Mouse (Mus musculus): ENCODE measurements around the gene Il17ra.

The Il17ra gene

DNA sequence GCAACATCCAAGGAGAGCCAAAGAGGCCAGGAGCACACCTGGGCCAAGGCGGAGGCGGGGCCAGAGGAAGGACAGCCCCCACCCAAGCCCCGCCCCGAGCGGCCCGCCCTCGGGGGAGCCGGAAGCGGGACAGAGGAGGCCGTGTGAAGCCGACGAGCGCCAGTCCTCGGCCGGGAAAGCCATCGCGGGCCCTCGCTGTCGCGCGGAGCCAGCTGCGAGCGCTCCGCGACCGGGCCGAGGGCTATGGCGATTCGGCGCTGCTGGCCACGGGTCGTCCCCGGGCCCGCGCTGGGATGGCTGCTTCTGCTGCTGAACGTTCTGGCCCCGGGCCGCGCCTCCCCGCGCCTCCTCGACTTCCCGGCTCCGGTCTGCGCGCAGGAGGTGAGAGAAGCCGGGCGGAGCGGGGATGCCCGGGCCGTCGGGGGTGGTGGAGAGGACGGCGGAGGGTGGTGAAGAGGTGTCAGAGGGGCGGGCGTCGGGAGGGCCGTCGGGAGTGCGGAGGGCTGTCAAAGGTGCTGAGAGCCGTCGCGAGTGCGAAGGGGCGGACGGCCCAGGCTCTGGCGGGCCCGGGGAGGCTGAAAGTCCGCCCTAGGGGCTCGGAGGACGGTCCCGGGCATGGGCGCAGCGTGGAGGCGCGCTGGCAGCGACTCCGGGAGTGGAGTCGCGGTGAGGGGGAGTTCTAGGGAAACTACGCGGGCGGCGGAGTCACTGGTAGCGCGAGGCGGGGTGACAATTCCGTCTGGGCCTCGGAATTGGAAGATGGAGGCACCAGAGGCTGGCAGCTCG is at the start of gene Il17ra:
Gene Il17ra (plus strand): TSS at position 162 of the 786 bp plus-strand sequence.
- DNase-seq (ENCODE audit: low read depth in 1 of 2, low spot score in 2 of 2), result peak in 1 of 2 experiments; percentile 58

DNA sequence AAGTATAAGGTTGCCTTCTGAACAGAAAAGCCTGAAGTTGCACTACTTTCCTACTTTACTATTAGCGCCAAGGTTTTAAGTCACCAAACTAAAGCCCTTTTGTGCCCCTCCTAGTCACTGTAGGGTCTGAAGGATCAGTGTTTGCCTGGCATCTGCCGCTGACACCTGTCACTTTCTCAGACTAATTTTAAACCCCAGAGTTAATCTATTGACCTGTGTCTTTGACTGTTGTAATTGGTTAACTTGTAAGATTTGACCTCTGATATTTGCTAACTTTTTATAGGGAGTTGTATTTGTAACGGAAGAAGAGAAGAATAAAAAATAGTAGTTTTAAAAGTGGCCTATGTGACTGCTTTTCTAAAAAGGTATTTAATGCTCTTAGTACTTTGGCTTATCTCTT is 24.9 kb upstream of the Il17ra start:
- DNase-seq (ENCODE audit: low read depth in 1 of 2, low spot score in 2 of 2), result no peak

DNA sequence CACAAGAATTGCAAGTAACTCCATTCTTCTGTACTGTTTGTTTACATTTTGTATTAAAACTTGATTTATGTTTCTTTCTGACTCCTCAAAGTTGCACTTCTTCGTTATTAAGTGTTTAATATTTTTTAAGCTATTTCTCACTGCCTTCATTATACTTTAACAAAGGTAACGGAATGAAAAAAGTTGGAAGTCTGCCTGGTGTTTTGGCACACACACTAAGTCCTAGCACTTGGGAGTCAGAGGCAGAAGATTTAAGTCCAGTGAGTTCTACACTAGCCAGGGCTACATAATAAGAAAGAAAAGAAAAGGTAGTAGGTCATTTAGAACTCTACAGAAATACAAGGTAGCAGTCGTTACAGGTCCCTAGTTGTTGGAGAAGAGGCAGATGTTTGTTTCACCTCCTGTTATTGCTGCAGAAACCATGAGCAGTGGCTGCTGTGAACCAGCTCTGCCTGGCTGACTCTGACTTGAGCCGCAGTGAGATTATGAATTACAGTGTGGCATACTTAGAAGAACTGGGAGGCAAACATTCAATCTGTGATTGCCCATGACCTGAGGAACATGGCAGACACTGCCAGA is 20.8 kb upstream of the Il17ra start:
- no peak for DNase-seq (ENCODE audit: low read depth in 1 of 2, low spot score in 2 of 2)

DNA sequence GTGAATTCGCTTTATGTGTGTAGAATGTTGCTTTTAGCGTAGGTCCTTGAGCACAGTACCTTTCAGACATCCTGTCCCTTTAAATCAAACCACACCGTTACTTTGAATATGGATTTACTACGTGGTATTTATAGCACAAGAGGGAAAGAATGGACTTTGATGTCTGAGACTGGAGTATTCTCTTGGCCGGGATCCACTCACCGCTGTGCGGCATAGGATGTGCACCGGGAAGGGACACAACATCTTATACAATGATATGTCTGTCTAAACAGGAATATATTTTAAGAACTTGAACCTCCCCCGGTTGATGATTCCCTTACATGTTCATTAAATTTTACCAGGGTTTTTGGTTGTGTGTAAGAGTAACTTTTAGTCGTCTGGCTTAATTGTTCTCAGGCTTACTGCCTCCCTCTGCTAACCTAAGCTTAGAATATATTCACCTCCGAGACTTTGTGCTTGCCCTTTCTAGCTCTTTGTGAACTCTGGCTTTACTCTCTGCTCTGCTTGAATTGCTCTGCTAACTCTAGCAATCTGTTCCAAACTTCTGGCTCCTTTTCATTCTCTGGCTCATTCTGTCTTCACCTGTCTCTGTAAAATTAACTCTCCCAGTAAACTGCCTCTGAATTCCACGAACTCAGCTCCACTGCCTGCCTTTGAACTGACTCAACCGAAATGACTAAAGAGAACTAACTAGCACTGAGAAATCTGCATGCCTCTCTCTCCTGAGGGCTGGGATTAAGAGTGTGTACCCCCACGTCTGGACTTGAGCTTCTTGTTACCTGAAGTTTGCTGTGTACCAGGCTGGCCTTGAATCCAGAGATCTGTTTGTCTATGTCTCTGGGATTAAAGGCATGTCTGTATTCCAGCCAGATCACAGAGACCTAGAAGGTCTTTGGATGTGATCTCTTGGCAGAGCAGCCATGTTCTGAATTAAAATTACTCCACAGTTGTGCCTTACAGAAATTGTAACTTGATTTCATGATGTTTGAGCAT is 19.4 kb upstream of the Il17ra start:
- no peak for DNase-seq (ENCODE audit: low read depth in 1 of 2, low spot score in 2 of 2)

DNA sequence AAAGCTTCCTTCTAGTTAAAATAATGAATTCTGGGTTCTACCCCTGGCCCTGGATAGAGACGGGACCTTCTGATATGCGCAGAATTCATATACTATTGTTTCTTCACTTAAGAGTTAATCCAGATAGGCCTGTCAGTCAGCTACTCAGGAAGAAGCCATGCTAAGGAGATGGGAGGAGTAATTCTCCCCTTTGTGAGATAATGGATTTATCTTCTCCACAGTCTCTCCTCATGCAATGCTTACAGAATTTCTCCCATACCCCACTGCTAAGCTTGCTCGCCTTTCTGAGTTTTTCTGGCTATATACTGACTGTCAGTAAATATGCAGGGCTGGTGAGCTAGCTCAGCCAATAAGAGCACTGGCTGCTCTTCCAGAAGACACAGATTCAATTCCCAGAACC is 12.8 kb upstream of the Il17ra start:
- DNase-seq (ENCODE audit: low read depth in 1 of 2, low spot score in 2 of 2), result no peak

DNA sequence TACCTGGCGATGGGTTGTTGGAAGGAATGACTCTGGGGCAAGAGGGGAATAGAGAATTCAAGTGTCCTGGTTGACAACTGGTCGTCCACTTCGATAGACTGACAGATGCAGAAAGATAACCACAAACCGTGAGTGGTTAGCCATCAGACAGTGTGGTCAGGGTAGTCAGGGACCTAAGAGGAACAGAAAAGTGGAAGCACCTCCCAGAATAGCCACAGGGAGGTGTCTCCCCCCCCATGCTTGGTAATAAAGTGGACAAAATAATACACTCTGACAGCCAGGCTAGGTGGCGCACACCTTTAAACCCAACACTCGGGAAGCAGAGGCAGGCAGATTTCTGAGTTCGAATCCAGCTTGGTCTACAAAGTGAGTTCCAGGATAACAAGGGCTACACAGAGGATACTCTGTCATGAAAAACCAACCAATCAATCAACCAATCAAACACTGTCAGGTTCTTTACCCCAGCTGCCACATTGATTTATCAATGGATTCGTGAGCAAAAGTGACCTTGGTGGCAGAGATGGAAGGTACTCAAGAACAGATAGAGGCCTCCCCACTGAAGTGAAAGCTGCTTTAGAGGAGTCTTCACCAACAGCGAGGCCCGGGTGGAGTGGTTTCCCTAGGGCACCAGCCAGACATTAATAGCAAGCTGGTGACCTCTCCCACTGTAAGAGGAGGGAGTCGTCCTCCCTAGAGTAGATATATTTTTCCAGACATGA is 10.5 kb upstream of the Il17ra start:
- peak in 1 of 2 experiments; percentile 39 for DNase-seq (ENCODE audit: low read depth in 1 of 2, low spot score in 2 of 2)

DNA sequence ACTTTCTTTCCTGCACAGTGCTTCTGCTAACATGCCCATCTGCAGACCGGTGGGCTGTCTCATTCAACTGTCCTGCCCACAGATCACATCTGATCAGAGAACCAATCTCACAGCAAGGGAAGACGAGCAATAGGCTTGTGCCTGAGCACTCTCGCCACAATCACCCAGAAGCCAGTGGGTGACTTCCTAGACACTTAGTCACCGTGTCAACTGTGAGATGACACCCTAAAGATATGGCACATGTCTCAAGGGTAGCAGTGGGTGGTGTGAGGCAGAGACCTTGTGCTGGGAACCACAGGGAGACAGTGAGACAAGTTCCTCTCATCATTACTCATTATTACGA is 10.0 kb upstream of the Il17ra start:
- peak; percentile 56 to 64 for DNase-seq (ENCODE audit: low read depth in 1 of 2, low spot score in 2 of 2)

DNA sequence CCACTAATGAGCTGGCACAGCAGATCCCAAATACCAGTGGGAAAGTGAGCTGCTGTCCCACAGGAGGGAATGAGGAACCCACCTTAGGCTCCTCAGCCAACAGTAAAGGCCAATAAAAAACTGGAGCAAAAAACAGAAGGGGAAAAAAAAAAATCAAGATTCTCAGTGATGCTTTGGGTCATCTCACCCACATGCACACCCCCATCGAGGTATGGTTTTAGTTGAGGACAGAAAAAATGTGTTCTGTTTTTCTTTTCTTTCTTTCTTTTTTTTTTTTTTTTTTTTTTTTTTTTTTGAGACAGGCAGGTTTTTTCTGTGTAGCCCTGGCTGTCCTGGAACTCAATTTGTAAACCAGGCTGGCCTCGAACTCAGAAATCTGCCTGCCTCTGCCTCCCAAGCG is 9.5 kb upstream of the Il17ra start:
- no peak for DNase-seq (ENCODE audit: low read depth in 1 of 2, low spot score in 2 of 2)

DNA sequence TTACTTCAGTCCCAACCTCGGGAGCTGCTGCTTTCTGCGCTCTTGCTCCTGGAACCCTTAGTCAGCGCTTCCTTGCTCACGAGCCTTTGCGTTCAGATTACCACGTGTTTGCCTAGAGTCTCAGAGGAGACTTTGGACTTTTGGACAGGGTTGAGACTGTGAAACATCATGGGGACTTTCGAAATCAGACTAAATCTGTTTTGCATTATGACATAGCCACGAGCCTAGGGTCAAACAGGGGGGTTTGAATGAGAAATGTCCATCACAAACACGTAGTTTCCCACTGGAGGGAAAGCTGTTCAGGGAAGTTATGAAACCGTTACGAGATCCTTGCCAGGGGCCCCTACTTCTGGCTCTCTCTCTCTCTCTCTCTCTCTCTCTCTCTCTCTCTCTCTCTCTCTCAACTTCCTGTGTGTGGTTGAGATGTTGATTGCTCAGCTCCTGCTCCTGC is 8.4 kb upstream of the Il17ra start:
- no peak for DNase-seq (ENCODE audit: low read depth in 1 of 2, low spot score in 2 of 2)

DNA sequence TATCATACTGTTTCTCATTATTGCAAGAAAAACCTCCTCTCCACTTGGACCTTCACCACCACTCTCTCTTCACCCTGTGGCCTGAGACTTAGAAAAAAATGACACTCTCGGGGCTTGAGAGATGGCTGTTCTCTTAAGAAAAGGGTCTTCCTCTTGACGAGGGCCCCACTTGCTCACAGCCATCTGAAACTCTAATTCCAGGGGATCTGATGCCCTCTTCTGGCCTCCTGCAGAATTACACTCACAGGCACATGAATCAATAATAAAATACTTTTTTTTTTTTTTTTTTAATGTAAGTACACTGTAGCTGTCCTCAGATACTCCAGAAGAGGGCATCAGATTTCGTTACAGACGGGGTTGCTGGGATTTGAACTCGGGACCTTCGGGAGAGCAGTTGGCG is 6.0 kb upstream of the Il17ra start:
- DNase-seq (ENCODE audit: low read depth in 1 of 2, low spot score in 2 of 2), result no peak

DNA sequence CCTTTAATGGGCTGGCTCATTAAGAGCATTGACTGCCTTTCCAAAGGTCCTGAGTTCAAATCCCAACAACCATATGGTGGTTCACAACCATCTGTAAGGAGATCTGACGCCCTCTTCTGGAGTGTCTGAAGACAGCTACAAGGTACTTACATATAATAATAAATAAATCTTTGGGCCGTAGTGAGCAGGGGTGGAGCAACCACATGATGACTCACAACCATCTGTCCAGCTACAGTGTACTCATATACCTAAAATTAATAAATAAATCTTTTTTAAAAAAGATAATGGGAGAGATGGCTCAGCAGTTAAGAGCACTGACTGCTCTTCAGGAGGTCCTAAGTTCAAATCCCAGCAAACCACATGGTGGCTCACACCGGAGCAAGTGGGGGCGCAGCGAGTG is 5.3 kb upstream of the Il17ra start:
- no peak for DNase-seq (ENCODE audit: low read depth in 1 of 2, low spot score in 2 of 2)

DNA sequence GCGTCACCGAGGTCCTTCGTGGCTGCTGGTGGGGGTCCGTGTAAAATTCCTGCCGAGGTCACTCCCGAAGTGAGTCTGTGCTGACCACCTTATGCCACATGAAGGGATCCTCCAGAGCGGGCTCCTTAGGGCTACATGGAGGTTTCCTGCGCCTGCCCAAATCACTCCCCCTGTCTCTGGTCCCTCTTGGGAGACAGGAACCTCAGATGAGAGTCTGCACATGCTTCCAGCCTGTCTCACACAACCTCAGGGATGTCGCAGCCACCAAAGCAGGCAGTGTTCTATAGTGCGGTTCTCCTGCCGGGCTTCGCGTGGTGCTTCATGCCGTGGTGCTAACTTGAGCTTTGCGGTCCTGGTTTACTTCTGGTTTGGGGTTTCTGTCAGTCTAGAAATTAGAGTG is 1.8 kb upstream of the Il17ra start:
- DNase-seq (ENCODE audit: low read depth in 1 of 2, low spot score in 2 of 2), result no peak

DNA sequence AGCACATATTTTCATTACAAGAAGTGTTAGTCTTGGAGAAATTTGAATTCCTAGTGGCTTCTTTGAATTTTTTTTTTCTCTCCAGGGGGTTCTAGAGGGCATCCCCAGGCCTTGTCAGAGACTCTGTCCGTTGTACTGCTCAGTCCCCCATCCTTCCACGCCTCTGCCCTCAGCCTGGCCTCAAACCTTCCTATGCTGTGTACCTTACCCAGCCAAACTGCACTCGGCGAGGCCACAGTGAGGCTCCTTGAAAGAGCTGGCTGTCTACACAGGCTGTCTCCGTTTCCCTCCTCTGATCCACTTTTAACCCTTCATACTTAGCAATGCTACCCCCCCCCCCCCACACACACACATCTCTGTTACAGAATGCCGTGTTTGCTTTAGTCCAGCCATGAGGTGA is 796 bp upstream of the Il17ra start:
- DNase-seq (ENCODE audit: low read depth in 1 of 2, low spot score in 2 of 2), result no peak

DNA sequence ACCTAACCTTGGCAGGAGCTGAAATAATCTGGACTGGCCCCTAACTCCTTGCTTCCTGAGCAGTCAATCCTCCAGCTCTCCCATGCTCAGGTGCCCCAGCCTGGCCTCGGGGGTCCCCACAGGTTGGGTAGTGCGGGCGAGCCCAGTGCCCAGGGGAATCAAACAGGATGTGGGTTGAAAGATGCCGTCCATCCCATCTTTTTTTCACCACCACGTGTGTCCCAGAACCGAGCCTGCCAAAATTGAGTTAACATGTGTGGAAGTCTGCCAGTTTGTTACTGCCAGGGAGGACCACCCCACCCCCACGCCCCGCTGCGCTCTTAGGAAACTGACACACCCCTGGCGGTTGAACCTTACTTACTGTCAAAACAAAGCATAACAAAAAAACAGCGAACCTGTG is 837 bp downstream of the Il17ra start:
- DNase-seq (ENCODE audit: low read depth in 1 of 2, low spot score in 2 of 2), result no peak

DNA sequence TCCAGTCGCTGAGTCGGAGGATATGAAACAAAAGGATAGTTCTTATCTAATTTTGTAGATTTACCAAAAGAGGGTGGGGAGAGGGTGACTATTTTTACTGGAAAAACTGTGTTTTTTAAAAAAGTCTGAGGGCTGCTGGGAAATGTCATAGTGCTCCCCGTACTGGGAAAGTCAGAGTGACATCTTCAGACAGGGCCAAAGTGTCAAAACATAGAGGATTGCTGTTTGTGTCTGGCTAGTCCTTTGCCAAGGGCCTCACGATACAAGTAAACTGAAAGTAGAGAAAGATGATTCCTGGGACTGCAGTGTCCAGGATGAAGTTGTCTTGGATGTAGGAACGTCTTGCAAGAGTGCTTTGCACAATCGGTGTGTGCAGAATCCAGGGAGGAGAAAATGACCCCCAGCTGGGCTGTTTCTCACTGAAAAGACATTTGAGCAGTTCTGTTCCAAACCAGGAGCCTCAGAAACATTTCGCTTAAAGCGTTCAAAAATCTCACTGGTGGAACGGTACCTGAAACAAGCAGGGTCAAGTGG is 1.4 kb downstream of the Il17ra start:
- DNase-seq (ENCODE audit: low read depth in 1 of 2, low spot score in 2 of 2), result no peak

DNA sequence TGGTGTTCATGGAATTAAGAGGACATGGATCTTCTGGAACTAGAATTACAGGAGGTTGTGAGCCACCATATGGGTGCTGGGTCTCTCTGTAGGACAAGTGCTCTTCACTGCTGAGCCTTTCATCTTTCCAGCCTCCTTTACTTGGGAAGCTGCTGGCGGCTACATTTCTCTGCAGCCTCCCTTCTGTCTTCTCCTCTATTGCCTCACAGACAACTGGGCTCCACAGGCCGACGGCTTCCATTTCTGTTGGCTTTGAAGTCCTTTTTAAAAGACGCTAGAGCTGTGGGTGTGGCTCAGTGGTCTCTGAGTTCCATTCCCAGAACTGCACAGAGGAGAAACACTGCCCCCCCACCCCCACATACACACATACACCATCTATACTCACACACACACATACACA is 2.3 kb downstream of the Il17ra start:
- DNase-seq (ENCODE audit: low read depth in 1 of 2, low spot score in 2 of 2), result no peak

DNA sequence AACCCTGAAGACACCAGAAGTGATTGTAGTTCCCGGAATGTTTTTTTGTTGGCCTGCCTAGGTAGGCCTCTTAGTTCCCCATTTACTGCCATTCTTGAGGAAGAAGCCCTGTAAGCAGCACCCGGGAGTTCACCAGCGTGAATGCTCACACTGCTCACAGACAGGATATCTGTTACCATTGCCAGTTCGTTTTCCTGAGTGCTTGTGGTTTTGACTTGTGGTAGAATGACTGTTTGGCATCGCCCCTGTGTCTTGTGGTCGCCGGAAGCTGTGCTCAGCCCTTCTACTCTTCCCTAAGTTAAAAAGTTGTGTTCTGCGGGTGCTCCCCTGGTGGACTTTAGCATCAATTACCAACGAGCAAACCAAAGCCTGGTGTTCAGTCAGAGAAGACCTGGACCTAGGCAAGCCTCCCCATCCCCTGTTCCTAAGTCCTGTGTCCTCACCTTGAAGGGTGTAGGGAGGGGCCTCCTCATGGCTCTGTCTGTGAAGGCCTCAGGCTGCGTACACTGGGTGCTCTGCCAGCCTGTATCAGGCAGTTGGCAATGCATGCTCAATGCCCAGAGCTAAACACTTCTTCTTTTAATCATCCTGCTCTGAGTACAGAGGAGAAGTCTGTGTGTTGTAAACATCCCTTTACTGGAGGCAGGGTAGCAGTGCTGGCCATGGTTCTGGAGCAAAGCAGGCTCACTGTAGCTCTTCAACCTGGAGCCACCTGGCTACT is 3.7 kb downstream of the Il17ra start:
- peak; percentile 54 to 55 for DNase-seq (ENCODE audit: low read depth in 1 of 2, low spot score in 2 of 2)

DNA sequence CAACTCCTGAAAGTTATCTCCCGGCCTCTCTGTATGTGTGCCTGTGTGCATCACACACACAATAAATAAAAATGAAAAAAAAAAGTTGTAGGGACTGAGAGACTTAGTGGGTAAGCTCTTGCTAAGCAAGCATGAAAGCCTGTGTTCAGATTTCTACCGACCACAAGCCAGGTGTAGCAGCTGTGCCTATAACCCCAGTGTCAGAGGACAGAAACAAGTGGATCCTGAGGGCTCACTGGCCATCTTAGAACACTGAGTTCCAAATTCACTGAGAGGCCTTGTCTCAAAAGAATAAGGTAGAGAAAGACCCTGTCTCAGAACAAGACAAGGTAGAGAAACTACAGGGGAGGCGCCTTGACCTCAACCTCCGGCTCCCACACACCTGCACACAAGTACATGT is 5.2 kb downstream of the Il17ra start:
- DNase-seq (ENCODE audit: low read depth in 1 of 2, low spot score in 2 of 2), result no peak

DNA sequence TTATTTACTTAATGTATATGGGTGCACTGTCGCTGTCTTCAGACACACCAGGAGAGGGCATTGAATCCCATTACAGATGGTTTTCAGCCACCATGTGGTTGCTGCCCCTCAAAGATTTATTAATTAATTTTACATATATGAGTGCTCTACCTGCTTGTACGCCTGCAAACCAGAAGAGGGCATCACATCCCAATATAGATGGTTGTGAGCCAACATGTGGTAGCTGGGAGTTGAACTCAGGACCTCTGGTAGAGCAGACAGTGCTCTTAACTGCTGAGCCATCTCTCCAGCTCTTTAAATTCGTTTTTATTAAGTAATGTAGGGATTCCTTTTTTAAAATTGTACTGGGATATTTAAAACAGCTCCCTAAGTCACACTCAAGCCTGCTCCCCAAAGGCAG is 6.2 kb downstream of the Il17ra start:
- no peak for DNase-seq (ENCODE audit: low read depth in 1 of 2, low spot score in 2 of 2)

DNA sequence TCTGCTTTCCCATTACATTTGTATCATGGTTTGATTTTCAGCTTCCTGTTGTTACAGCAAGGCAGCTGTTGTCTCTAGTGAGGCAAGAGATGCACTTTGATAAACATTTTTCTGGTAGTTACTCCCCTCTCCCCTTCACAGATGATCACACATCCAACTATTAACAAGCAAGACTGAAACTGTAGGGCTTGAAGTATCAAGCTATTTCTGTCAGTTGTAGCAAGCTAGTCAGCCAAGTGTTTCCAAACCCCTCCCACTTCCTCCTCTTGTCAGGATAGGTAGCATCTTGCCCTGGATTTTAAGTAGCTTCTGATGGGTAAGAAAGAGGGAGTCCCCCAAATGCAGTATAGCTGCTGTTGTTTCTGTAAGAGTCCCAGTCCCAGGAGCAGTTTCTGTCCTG is 6.7 kb downstream of the Il17ra start:
- no peak for DNase-seq (ENCODE audit: low read depth in 1 of 2, low spot score in 2 of 2)
